Mouse (Mus musculus) CH12.LX (cell line): ENCODE measurements around the gene Fgf11. TPM values are rescaled to one million over a fixed set of nuclear protein-coding genes. Genes with fewer than 3 reads are reported as not detected.
A peak's percentile ranks its signal among the peaks of the same experiment; 100 is the strongest.

Experiments
- DNase-seq: peaks from one replicate; pipeline ENCODE4 v3.0.0-alpha.2; 2013; ENCODE audit errors: extremely low read depth
- H3K27ac ChIP-seq: 2 replicates; pipeline ENCODE4 v1.5.1; 2012; ENCODE audit warnings: low read depth, mild to moderate bottlenecking, control low read depth, moderate library complexity; ENCODE audit not compliant: insufficient read depth
- H3K27me3 ChIP-seq: replicated peaks from 2 replicates; pipeline ENCODE3; 2012; ENCODE audit warnings: inconsistent platforms
- H3K36me3 ChIP-seq, 2 experiments: replicated peaks in 1 of 2; 2 replicates each; pipeline versions ENCODE3 to v1.6.1; 2012; ENCODE audit warnings: inconsistent platforms in 1 of 2, low read length in 1 of 2, mild to moderate bottlenecking in 1 of 2, mixed read lengths in 1 of 2, moderate library complexity in 1 of 2; ENCODE audit not compliant: control insufficient read depth in 1 of 2, insufficient read depth in 1 of 2
- H3K4me1 ChIP-seq, 2 experiments: 2 replicates each; pipeline ENCODE4 v1.6.1; 2012; ENCODE audit warnings: inconsistent platforms in 1 of 2, moderate library complexity in 1 of 2; ENCODE audit not compliant: insufficient read depth in 2 of 2, control insufficient read depth in 1 of 2
- H3K4me2 ChIP-seq: 2 replicates; pipeline ENCODE4 v1.6.1; 2012; ENCODE audit warnings: low read depth, mild to moderate bottlenecking, control low read depth; ENCODE audit not compliant: poor library complexity, insufficient read depth, severe bottlenecking
- H3K4me3 ChIP-seq, 3 experiments: fragments of 150-350 bp in 1 of 3; sonication (generic) in 1 of 3; replicated peaks in 1 of 3; 2 replicates each; pipeline versions ENCODE3 to v1.5.1; 2011 to 2012; ENCODE audit warnings: low read depth in 2 of 3, low read length in 2 of 3, mild to moderate bottlenecking in 2 of 3, moderate library complexity in 2 of 3, control low read depth in 1 of 3, improper control_type of control experiment in 1 of 3, inconsistent platforms in 1 of 3, mixed read lengths in 1 of 3; ENCODE audit not compliant: poor library complexity in 1 of 3
- H3K79me2 ChIP-seq: replicated peaks from 2 replicates; pipeline ENCODE4 v1.6.1; 2012; ENCODE audit warnings: mild to moderate bottlenecking, moderate library complexity; ENCODE audit not compliant: control insufficient read depth, poor library complexity, insufficient read depth, severe bottlenecking; ENCODE audit errors: extremely low read depth
- H3K9ac ChIP-seq: 2 replicates; pipeline ENCODE4 v1.6.1; 2012; ENCODE audit warnings: low read depth, mild to moderate bottlenecking, control low read depth, moderate library complexity; ENCODE audit not compliant: insufficient read depth
- H3K9me3 ChIP-seq: replicated peaks from 2 replicates; pipeline ENCODE3; 2012; ENCODE audit warnings: low read length, inconsistent platforms, mixed read lengths
- ELF1 ChIP-seq: IDR thresholded peaks from 2 replicates; pipeline ENCODE4 v1.6.1; 2014; ENCODE audit warnings: low read depth, mild to moderate bottlenecking, inconsistent platforms, low read length, improper control_type of control experiment
- EP300 ChIP-seq: IDR thresholded peaks from 2 replicates; pipeline ENCODE4 v1.6.1; 2011; ENCODE audit warnings: low read length, improper control_type of control experiment
- JUN ChIP-seq: IDR thresholded peaks from 2 replicates; pipeline ENCODE4 v1.6.1; 2011; ENCODE audit warnings: low read depth, mild to moderate bottlenecking, low read length, improper control_type of control experiment, moderate library complexity; ENCODE audit not compliant: insufficient read depth
- KAT2A ChIP-seq: IDR thresholded peaks from 2 replicates; pipeline ENCODE4 v1.6.1; 2012; ENCODE audit warnings: low read length, improper control_type of control experiment, inconsistent platforms; ENCODE audit not compliant: insufficient replicate concordance
- MAFK ChIP-seq: IDR thresholded peaks from 2 replicates; pipeline ENCODE4 v1.6.1; 2011; ENCODE audit warnings: low read length, improper control_type of control experiment; ENCODE audit not compliant: insufficient replicate concordance
- MAZ ChIP-seq: IDR thresholded peaks from 2 replicates; pipeline ENCODE4 v1.6.1; 2012; ENCODE audit warnings: low read depth, mild to moderate bottlenecking, inconsistent platforms, low read length, improper control_type of control experiment, moderate library complexity
- NRF1 ChIP-seq: IDR thresholded peaks from 2 replicates; pipeline ENCODE4 v1.6.1; 2014; ENCODE audit warnings: low read depth, mild to moderate bottlenecking, inconsistent platforms, low read length, improper control_type of control experiment, moderate library complexity
- PAX5 ChIP-seq: IDR thresholded peaks from 2 replicates; pipeline ENCODE4 v1.6.1; 2012; ENCODE audit warnings: low read length, inconsistent platforms, mixed read lengths
- POLR2A ChIP-seq: IDR thresholded peaks from 2 replicates; pipeline ENCODE4 v1.6.1; 2011; ENCODE audit warnings: low read depth, mild to moderate bottlenecking, improper control_type of control experiment, low read length
- RAD21 ChIP-seq: IDR thresholded peaks from 2 replicates; pipeline ENCODE4 v1.6.1; 2011; ENCODE audit warnings: low read depth, mild to moderate bottlenecking, low read length, improper control_type of control experiment, moderate library complexity
- RCOR1 ChIP-seq: conservative IDR thresholded peaks from 2 replicates; pipeline ENCODE4 v1.6.1; 2012; ENCODE audit warnings: low read depth, mild to moderate bottlenecking, inconsistent platforms, low read length, improper control_type of control experiment
- SIN3A ChIP-seq: IDR thresholded peaks from 2 replicates; pipeline ENCODE4 v1.6.1; 2012; ENCODE audit warnings: low read length, improper control_type of control experiment, inconsistent platforms
- TBP ChIP-seq: conservative IDR thresholded peaks from 2 replicates; pipeline ENCODE4 v1.6.1; 2011; ENCODE audit warnings: low read depth, low read length, improper control_type of control experiment
- TCF12 ChIP-seq: IDR thresholded peaks from 2 replicates; pipeline ENCODE4 v1.6.1; 2014; ENCODE audit warnings: low read depth, mild to moderate bottlenecking, inconsistent platforms, low read length, improper control_type of control experiment
- UBTF ChIP-seq: IDR thresholded peaks from 2 replicates; pipeline ENCODE4 v1.6.1; 2012; ENCODE audit warnings: low read depth, mild to moderate bottlenecking, inconsistent platforms, low read length, improper control_type of control experiment, moderate library complexity
- ZC3H11A ChIP-seq: IDR thresholded peaks from 2 replicates; pipeline ENCODE4 v1.6.1; 2012; ENCODE audit warnings: low read depth, mild to moderate bottlenecking, inconsistent platforms, low read length, improper control_type of control experiment
- ZKSCAN1 ChIP-seq: IDR thresholded peaks from 2 replicates; pipeline ENCODE4 v1.6.1; 2012; ENCODE audit warnings: low read depth, inconsistent platforms, low read length, improper control_type of control experiment, borderline replicate concordance
- ZNF384 ChIP-seq: IDR thresholded peaks from 2 replicates; pipeline ENCODE4 v1.6.1; 2012; ENCODE audit warnings: low read depth, low read length, improper control_type of control experiment, inconsistent platforms
- dilution Hi-C: fragments of 300-500 bp; cut with MboI; formaldehyde crosslinking; loops from 2 replicates; pipeline ENCODE4 v1.14.3; 2020; ENCODE audit warnings: low sequenced_read_pairs; ENCODE audit not compliant: extremely low pct_unique_long_range_greater_than_20kb, extremely low pct_ligation_motif_present
- in situ Hi-C: fragments of 300-500 bp; cut with MboI; formaldehyde crosslinking; loops from 3 replicates; pipeline ENCODE4 v1.14.3; 2019; ENCODE audit warnings: low sequenced_read_pairs, low pct_ligation_motif_present, low pct_unique_long_range_greater_than_20kb, mixed read lengths
- polyA plus RNA-seq: library from polyadenylated mRNA; unstranded; fragments of >175 nt; gene quantifications from 2 replicates; pipeline ENCODE4 v1.2.1, GENCODE M21; 2012; ENCODE audit warnings: low read depth; ENCODE audit not compliant: insufficient read length
- total RNA-seq, 2 experiments: library from RNA; depleted of rRNA; stranded (reverse); fragments of 300-350 nt in 1 of 2; fragments of >200 nt in 1 of 2; gene quantifications; 2 replicates each; pipeline ENCODE4 v1.2.3; 2012 to 2014

Gene Fgf11
- total and polyA plus RNA-seq, 3 experiments: 0.93 to 3.9 (median 1.8) TPM

GRCm38 (mm10) chr11:69837952-69838713, 36.5 kb upstream of the Fgf11 start, which contains the start of gene Tmem256 (continued):
- TF ChIP-seq ZNF384 (no peak), MAFK (no peak), JUN (no peak), ZKSCAN1 (no peak), ZC3H11A (no peak), EP300 (0 out of 2 replicates have a peak, but pooled peaks have one; percentile 12), SIN3A (peak; percentile 85), UBTF (peak; percentile 56; the same call in 1 of the 2 replicates), RAD21 (no peak)

- H3K4me1 ChIP-seq: peaks cover 10 to 19% of the 10 kb centered on the region in 2 experiments
- in situ Hi-C loops: no loop called here
- no peak within 1 kb of the TSS for H3K27ac ChIP-seq
- peak within 1 kb of the TSS; percentile 80 for H3K9ac ChIP-seq
- peak within 1 kb of the TSS; percentile 62 to 100 (median 67) for H3K4me3 ChIP-seq
- DNase-seq: peak; percentile 14
- dilution Hi-C loops: no loop called here
- no peaks in the 10 kb centered on the region for H3K79me2 ChIP-seq
- peaks cover 3 to 9% of the 10 kb centered on the region in 2 experiments for H3K36me3 ChIP-seq
- no peak for TF ChIP-seq JUN
- no peak for TF ChIP-seq ELF1
- TF ChIP-seq NRF1: peak; percentile 51
- TF ChIP-seq KAT2A: no peak
- no peak for TF ChIP-seq TBP
- TF ChIP-seq POLR2A: peak; percentile 28; the same call in 1 of the 2 replicates
- TF ChIP-seq RCOR1: no peak
- TF ChIP-seq TCF12: no peak
- no peak for TF ChIP-seq PAX5
- 0 out of 2 replicates have a peak, but pooled peaks have one; percentile 19 for TF ChIP-seq MAZ
- TF ChIP-seq, all 38 proteins: peak for 3
- Histone ChIP-seq H3K9me3 (no peaks in the 10 kb centered on the region), H3K27me3 (peaks cover 32% of the 10 kb centered on the region), H3K4me2 (peak within 1 kb of the TSS; percentile 98)
These were observed 35.9 kb upstream of the Fgf11 start, which contains the start of gene Nlgn2 for GRCm38 (mm10) chr11:69837604-69837951. Gene Nlgn2, minus strand, starts transcription at chr11:69837784.
